Mouse (Mus musculus): ENCODE data around the gene Olfr1329. TPM values are rescaled to one million over a fixed set of nuclear protein-coding genes. Genes with fewer than 3 reads are reported as not detected.
"Not testable (repeated sequence)": the region's sequence is repeated elsewhere in the genome, so short reads cannot be mapped to it uniquely, and the experiment has no call there.

The Olfr1329 gene
- not detected for total RNA-seq (2021)
- polyA plus RNA-seq (2012; rRNA removed), result not detected in 2 replicates
- long read RNA-seq, result 0 reads

- DNase-seq, result not testable (repeated sequence)
These were observed at the start of gene Olfr1329 for GRCm38 (mm10) chr4:118917365-118917764. Gene Olfr1329 (minus strand): TSS chr4:118917465.

DNA sequence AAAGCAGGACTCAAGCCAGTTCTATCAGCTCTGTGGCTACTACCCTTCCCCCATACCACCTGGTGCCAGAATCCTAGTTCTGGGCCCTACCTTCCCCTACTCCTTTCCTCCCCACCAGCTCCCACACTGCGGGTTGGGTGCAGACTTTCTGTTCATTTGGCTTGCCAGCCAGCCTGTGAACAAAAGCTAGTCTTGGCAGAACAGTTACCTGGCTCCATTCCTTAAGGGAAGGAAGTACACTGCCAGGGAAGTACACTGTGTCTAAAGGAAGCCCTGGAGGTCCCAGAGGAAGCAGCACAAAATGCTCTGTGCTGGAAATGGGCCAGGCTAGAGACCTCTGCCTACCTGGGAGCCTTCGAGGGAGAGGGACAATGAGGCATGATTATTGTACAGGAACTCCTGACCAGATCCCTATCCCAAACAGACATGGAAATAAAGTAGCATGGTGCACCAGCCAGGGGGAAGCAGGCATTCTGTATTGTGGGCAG, 43.9 kb upstream of the Olfr1329 start, which contains the start of gene Lao1:
Gene Lao1 (plus strand): TSS at position 438 of the 488 bp plus-strand sequence.
- DNase-seq, result no peak

- no peak for DNase-seq
These were observed 41.5 kb upstream of the Olfr1329 start for GRCm38 (mm10) chr4:118958812-118959211.

- DNase-seq, result no peak
These were observed 21.2 kb upstream of the Olfr1329 start, which contains the start of gene Olfr1328 for GRCm38 (mm10) chr4:118938512-118938911. Gene Olfr1328 (minus strand): TSS chr4:118938612.

DNA sequence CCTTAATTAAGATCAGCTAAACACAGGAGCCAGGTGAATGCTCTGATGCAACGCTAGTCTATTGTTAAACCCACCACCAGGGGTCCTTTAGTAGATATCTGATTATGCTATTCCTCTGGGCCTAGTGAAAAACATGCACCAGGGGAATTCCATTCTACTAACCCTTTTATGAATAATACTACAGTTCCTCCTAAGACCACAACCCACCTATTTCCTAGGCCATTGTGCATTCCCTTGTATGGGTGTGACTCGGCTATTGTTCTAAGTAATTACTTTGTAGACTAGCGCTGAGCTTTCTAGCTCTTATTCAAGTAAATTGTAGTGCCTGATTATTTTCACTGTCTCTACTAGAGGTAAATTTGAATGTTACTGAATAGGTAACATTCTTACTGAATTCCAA, 14.1 kb upstream of the Olfr1329 start:
- not testable (repeated sequence) for DNase-seq

DNA sequence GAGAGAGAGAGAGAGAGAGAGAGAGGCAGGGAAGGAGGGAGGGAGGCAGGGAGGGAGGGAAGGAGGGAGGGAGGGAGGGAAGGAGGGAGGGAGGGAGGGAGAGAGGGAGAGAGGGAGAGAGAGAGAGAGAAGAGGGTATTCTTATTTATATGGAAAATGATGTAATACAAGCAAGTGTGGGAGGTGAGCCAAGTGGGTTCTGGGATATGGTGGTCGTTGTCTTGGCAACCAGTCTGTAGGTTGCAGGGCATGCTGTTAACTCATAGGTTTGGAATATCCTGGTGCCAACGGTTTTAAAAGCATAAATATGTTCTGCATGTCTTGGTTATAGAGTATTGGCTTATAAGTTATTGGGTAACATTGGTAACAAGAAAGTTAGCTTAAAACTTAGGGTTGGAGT, 15.3 kb downstream of the Olfr1329 start:
- no peak for DNase-seq

GRCm38 (mm10) chr4:118888297-118888696, 29.0 kb downstream of the Olfr1329 start, which contains the start of gene Olfr1330:
Gene Olfr1330 (plus strand): TSS chr4:118888597.
- DNase-seq, result no peak

GRCm38 (mm10) chr4:118867566-118867965, 49.7 kb downstream of the Olfr1329 start:
- no peak for DNase-seq

Other genes starting within 250 kb of the Olfr1329 start
- gene Olfr1342, start 224.7 kb downstream of the Olfr1329 start, total RNA-seq (2021), result not detected
- not detected in 2 replicates for gene Olfr1342, start 224.7 kb downstream of the Olfr1329 start, polyA plus RNA-seq (2012; rRNA removed)
- gene Olfr1341, start 213.9 kb downstream of the Olfr1329 start, total RNA-seq (2021), result not detected
- gene Olfr1341, start 213.9 kb downstream of the Olfr1329 start, polyA plus RNA-seq (2012; rRNA removed), result not detected in 2 replicates
- not detected for gene Olfr1340, start 197.3 kb downstream of the Olfr1329 start, total RNA-seq (2021)
- gene Olfr1340, start 197.3 kb downstream of the Olfr1329 start, polyA plus RNA-seq (2012; rRNA removed), result not detected in 2 replicates
- gene Olfr1339, start 185.3 kb downstream of the Olfr1329 start, total RNA-seq (2021), result not detected
- gene Olfr1339, start 185.3 kb downstream of the Olfr1329 start, polyA plus RNA-seq (2012; rRNA removed), result not detected in 2 replicates
- not detected for gene Olfr1338, start 158.7 kb downstream of the Olfr1329 start, total RNA-seq (2021)
- not detected in 2 replicates for gene Olfr1338, start 158.7 kb downstream of the Olfr1329 start, polyA plus RNA-seq (2012; rRNA removed)
- gene Olfr1337, start 134.9 kb downstream of the Olfr1329 start, total RNA-seq (2021), result not detected
- not detected in 2 replicates for gene Olfr1337, start 134.9 kb downstream of the Olfr1329 start, polyA plus RNA-seq (2012; rRNA removed)
- gene Olfr1335, start 107.5 kb downstream of the Olfr1329 start, total RNA-seq (2021), result not detected
- not detected in 2 replicates for gene Olfr1335, start 107.5 kb downstream of the Olfr1329 start, polyA plus RNA-seq (2012; rRNA removed)
- not detected for gene Olfr1333, start 81.2 kb downstream of the Olfr1329 start, total RNA-seq (2021)
- not detected in 2 replicates for gene Olfr1333, start 81.2 kb downstream of the Olfr1329 start, polyA plus RNA-seq (2012; rRNA removed)
- not detected for gene Olfr1331, start 52.8 kb downstream of the Olfr1329 start, total RNA-seq (2021)
- gene Olfr1331, start 52.8 kb downstream of the Olfr1329 start, polyA plus RNA-seq (2012; rRNA removed), result not detected in 2 replicates
- not detected for gene Olfr1330, start 28.9 kb downstream of the Olfr1329 start, total RNA-seq (2021)
- gene Olfr1330, start 28.9 kb downstream of the Olfr1329 start, polyA plus RNA-seq (2012; rRNA removed), result not detected in 2 replicates
- not detected for gene Olfr1328, start 21.1 kb upstream of the Olfr1329 start, total RNA-seq (2021)
- not detected in 2 replicates for gene Olfr1328, start 21.1 kb upstream of the Olfr1329 start, polyA plus RNA-seq (2012; rRNA removed)
- gene Lao1, start 44.1 kb upstream of the Olfr1329 start, total RNA-seq (2021), result under 1 TPM in 1 of 2 experiments, not detected in 1; 0.12 TPM
- gene Lao1, start 44.1 kb upstream of the Olfr1329 start, polyA plus RNA-seq (2012; rRNA removed), result not detected in 2 replicates
- 10 to 100 TPM; 21.9 to 22.0 TPM for gene Slc2a1, start 191.2 kb upstream of the Olfr1329 start, total RNA-seq (2021)
- 35.8 and 39.4 TPM in 2 replicates for gene Slc2a1, start 191.2 kb upstream of the Olfr1329 start, polyA plus RNA-seq (2012; rRNA removed)

Data from adrenal gland, adult 2 months (tissue).